Mouse (Mus musculus) hindbrain, embryonic 14.5 days (tissue): ENCODE data around the gene Trmt5. TPM values are rescaled to one million over a fixed set of nuclear protein-coding genes. Genes with fewer than 3 reads are reported as not detected.

Experiments
- ATAC-seq: fragments of 200-750 bp; cut with Nextera tagmentation; 2 replicates; pipeline ENCODE4 v1.8.0; 2017; ENCODE audit warnings: moderate number of reproducible peaks, mild to moderate bottlenecking, moderate TSS enrichment, moderate library complexity; ENCODE audit not compliant: low FRiP score
- DNase-seq: peaks from one replicate; pipeline ENCODE4 v3.0.0-alpha.2; 2015; ENCODE audit warnings: low spot score
- H3K27ac ChIP-seq: fragments of 300-500 bp; sonication (generic); 2 replicates; pipeline ENCODE4 v1.5.1; 2014; ENCODE audit warnings: mild to moderate bottlenecking, moderate library complexity
- H3K27me3 ChIP-seq: fragments of 300-500 bp; sonication (generic); 2 replicates; pipeline ENCODE4 v1.6.1; 2014; ENCODE audit warnings: mild to moderate bottlenecking, low read length, mixed read lengths; ENCODE audit not compliant: control insufficient read depth, insufficient read depth
- H3K36me3 ChIP-seq: fragments of 300-500 bp; sonication (generic); replicated peaks from 2 replicates; pipeline ENCODE4 v1.6.1; 2014; ENCODE audit not compliant: control insufficient read depth, insufficient read depth
- H3K4me1 ChIP-seq: fragments of 300-500 bp; sonication (generic); replicated peaks from 2 replicates; pipeline ENCODE4 v1.6.1; 2014; ENCODE audit warnings: antibody characterized with exemption, low read length, mixed read lengths; ENCODE audit not compliant: control insufficient read depth, insufficient read depth
- H3K4me2 ChIP-seq: fragments of 300-500 bp; sonication (generic); replicated peaks from 2 replicates; pipeline ENCODE4 v1.6.1; 2014; ENCODE audit warnings: mild to moderate bottlenecking, moderate library complexity
- H3K4me3 ChIP-seq: fragments of 300-500 bp; sonication (generic); replicated peaks from 2 replicates; pipeline ENCODE4 v1.5.1; 2014; ENCODE audit warnings: mild to moderate bottlenecking, low read length
- H3K9ac ChIP-seq: fragments of 300-500 bp; sonication (generic); 2 replicates; pipeline ENCODE4 v1.6.1; 2014
- H3K9me3 ChIP-seq: fragments of 300-500 bp; sonication (generic); 2 replicates; pipeline ENCODE4 v1.6.1; 2016; ENCODE audit warnings: low read length; ENCODE audit not compliant: control insufficient read depth
- WGBS: fragments of 180-500 bp; shearing (Covaris S2); extraction: QIAGEN DNeasy Blood & Tissue Kit; methylation state at CpG from one replicate; pipeline ENCODE4 v1.1.7; 2014; 5-methylcytosine and 5-hydroxymethylcytosine counted together
- polyA plus RNA-seq: library from polyadenylated mRNA; unstranded; fragments of >200 nt; fragmentation: Nextera tagmentation; extraction: Ambion mirVana; gene quantifications from 2 replicates; pipeline ENCODE4 v1.2.1, GENCODE M21; 2014

Trmt5 gene
- polyA plus RNA-seq, 1 experiment from 2014 or later: 16.9 TPM

- H3K36me3 ChIP-seq: no peaks in the 10 kb centered on the region
- no peak overlapping the region for H3K4me3 ChIP-seq
- no peak for ATAC-seq
- H3K4me2 ChIP-seq: no peak overlapping the region
- WGBS: 94% methylated on average over 6 of the region's 6 CpGs
- H3K9me3 ChIP-seq: 0 out of 2 replicates have a peak, but pooled peaks cover 13% of the 10 kb centered on the region
- H3K9ac ChIP-seq: no peak overlapping the region
- DNase-seq: no peak
- H3K27me3 ChIP-seq: no peaks in the 10 kb centered on the region
- H3K27ac ChIP-seq: no peak overlapping the region
- no peaks in the 10 kb centered on the region for H3K4me1 ChIP-seq
These were observed 27.2 kb downstream of the Trmt5 start for GRCm38 (mm10) chr12:73259269-73259668.

DNA sequence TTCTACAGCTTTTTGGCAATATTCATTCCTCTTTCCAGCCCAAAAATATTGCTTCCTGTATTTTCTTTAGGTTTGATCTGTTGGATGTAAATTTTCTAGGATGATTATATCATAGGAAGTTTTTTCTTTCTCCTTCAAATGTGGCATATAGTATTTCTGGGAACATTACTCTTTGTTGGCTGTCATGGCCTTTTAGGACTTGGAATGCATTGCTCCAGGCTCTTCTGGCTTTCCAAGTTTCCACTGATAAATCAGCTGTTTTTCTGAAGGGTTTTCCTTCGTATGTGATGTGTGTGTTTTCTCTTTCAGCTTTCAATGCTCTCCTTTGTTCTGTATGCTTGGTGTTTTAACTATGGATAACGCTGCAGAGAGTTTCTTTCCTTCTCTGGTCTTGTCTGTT lies 31.5 kb downstream of the Trmt5 start:
- Histone ChIP-seq H3K27ac (no peak overlapping the region), H3K9ac (no peak overlapping the region), H3K4me3 (no peak overlapping the region), H3K4me1 (no peaks in the 10 kb centered on the region), H3K9me3 (no peaks in the 10 kb centered on the region), H3K4me2 (no peak overlapping the region), H3K36me3 (no peaks in the 10 kb centered on the region), H3K27me3 (no peaks in the 10 kb centered on the region)
- DNase-seq (no peak), ATAC-seq (no peak)
- 72% methylated on average over 2 of the region's 2 CpGs for WGBS

DNA sequence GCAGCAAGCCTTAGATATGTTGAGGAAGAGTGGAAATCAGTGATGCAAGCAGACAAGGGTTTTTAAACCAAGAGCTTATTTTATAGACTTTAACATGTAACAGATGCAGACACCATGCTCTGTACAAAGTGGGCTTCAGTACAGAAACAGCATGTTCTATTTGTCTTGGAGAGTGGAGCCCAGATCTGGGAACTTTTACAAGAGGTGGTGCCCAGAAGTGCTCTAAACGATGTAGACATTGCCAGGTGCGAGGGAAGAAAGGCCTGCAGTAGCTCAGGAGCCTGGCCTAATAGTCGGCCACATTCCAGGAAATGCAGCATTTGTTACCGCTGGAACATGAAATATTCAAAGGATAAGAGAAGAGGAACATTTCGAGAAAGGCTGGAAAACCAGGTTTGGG lies 40.8 kb downstream of the Trmt5 start:
- H3K4me3 ChIP-seq: no peak overlapping the region
- no peak overlapping the region for H3K27ac ChIP-seq
- DNase-seq (no peak), ATAC-seq (no peak)
- no peak overlapping the region for H3K9ac ChIP-seq
- no peaks in the 10 kb centered on the region for H3K27me3 ChIP-seq
- 80% methylated on average over 5 of the region's 5 CpGs for WGBS
- no peaks in the 10 kb centered on the region for H3K9me3 ChIP-seq
- H3K36me3 ChIP-seq: no peaks in the 10 kb centered on the region
- peaks cover 3% of the 10 kb centered on the region for H3K4me1 ChIP-seq
- H3K4me2 ChIP-seq: no peak overlapping the region

DNA sequence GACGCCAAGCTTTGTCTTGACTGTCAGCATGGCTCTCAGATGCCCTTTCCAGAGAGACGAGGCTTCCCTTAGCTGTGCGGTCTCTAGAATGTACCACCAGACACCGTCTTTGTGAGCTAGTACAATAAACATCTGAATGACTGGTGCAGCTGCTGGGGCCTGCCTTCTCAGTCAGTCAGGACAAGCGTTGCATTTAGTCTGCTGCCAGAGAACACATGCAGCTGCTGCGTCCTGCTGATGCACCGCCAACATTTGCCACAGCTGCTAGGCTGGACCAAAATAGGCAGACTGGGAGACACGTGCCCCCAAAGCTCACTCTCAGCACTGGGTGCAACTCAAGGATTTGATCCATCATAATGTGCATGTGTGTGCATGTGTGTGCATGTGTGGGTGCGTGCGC lies 44.5 kb downstream of the Trmt5 start:
- no peak overlapping the region for H3K27ac ChIP-seq
- H3K4me2 ChIP-seq: no peak overlapping the region
- WGBS: 37% methylated on average over 10 of the region's 10 CpGs
- no peak for ATAC-seq
- H3K27me3 ChIP-seq: no peaks in the 10 kb centered on the region
- H3K4me1 ChIP-seq: peaks cover 3% of the 10 kb centered on the region
- no peak overlapping the region for H3K4me3 ChIP-seq
- H3K9ac ChIP-seq: no peak overlapping the region
- no peaks in the 10 kb centered on the region for H3K9me3 ChIP-seq
- H3K36me3 ChIP-seq: no peaks in the 10 kb centered on the region
- DNase-seq: peak; percentile 41

- no peak overlapping the region for H3K9ac ChIP-seq
- no peak overlapping the region for H3K27ac ChIP-seq
- H3K4me1 ChIP-seq: no peaks in the 10 kb centered on the region
- no peaks in the 10 kb centered on the region for H3K9me3 ChIP-seq
- no peaks in the 10 kb centered on the region for H3K27me3 ChIP-seq
- DNase-seq (no peak), ATAC-seq (no peak)
- H3K4me3 ChIP-seq: no peak overlapping the region
- no peak overlapping the region for H3K4me2 ChIP-seq
- no peaks in the 10 kb centered on the region for H3K36me3 ChIP-seq
- 85% methylated on average over 2 of the region's 2 CpGs for WGBS
These were observed 53.9 kb downstream of the Trmt5 start for GRCm38 (mm10) chr12:73232586-73232985.

DNA sequence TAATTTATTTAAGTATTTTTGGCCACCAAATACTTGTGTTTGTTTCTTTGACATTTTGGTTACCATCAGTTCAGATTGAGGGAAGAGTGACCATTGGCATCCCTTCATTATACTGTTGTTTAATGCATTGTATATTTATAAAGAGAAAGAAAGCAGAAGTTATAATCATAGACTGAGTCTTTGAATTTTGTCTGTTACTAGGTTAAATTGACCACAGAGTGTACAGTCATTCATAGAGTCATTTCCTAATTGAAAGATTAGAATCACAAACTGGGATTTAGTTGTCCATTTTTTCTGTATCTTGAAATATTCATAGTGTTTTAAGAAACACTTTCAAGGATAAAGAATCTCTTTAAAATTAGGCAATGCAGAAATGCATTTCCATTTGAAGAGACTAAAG lies 55.0 kb downstream of the Trmt5 start:
- no peaks in the 10 kb centered on the region for H3K27me3 ChIP-seq
- H3K4me2 ChIP-seq: no peak overlapping the region
- ATAC-seq (no peak), DNase-seq (no peak)
- no peaks in the 10 kb centered on the region for H3K4me1 ChIP-seq
- H3K36me3 ChIP-seq: no peaks in the 10 kb centered on the region
- H3K9ac ChIP-seq: no peak overlapping the region
- H3K9me3 ChIP-seq: no peaks in the 10 kb centered on the region
- H3K4me3 ChIP-seq: no peak overlapping the region
- H3K27ac ChIP-seq: no peak overlapping the region

GRCm38 (mm10) chr12:73230196-73230595 lies 56.3 kb downstream of the Trmt5 start:
- H3K27ac ChIP-seq: no peak overlapping the region
- no peak overlapping the region for H3K4me2 ChIP-seq
- no peaks in the 10 kb centered on the region for H3K36me3 ChIP-seq
- ATAC-seq: no peak
- no peak for DNase-seq
- H3K9ac ChIP-seq: no peak overlapping the region
- H3K4me1 ChIP-seq: no peaks in the 10 kb centered on the region
- no peaks in the 10 kb centered on the region for H3K27me3 ChIP-seq
- H3K4me3 ChIP-seq: no peak overlapping the region
- H3K9me3 ChIP-seq: no peaks in the 10 kb centered on the region

Other genes with a start within 250 kb of the Trmt5 start
- gene Six1, start 232.8 kb downstream of the Trmt5 start, polyA plus RNA-seq: 0.43 and 0.53 TPM in 2 replicates
- gene Six4, start 173.3 kb downstream of the Trmt5 start, polyA plus RNA-seq: 0.46 and 0.50 TPM in 2 replicates
- 19.2 and 21.9 TPM in 2 replicates for gene Mnat1, start 163.0 kb downstream of the Trmt5 start, polyA plus RNA-seq
- 11.9 and 16.1 TPM in 2 replicates for gene Slc38a6, start 69 bp upstream of the Trmt5 start, polyA plus RNA-seq